Mouse (Mus musculus): Measurements from ENCODE around the gene Pskh1. TPM values are rescaled to one million over a fixed set of nuclear protein-coding genes. Genes with fewer than 3 reads are reported as not detected.

Gene Pskh1
- polyA plus RNA-seq, 1 experiment from 2014 or later, result 6.4 TPM

DNA sequence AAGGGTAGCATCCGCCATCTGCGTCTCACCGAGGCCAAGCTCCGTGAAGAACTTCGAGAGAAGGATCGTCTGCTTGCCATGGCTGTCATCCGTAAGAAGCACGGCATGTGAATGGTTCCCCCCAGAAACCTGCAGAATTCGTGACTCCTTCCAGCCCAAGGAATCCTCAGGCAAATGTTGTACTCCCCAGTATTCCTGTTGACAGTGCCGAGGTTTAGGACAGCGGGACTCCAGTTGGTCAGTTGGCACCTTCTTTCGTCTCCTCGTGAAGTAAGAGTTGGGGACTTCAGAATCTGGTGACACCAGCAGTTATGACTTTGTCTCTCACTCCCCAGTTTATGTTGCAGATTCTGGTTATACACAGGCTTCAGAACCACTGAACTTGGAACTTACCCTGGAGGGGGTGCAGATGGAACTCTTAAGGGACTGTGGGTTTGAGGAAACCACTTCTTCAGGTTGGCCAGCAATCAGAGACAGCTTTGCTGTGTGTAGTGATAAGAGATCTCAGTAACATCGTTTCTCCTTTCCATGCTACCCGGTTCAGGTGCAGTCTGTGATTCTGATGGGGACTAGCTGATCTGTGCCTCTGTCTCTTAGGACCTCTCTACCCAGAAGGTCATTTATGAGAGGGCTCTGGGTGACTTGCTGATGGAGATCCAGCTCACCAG, 43.9 kb upstream of the Pskh1 start:
- no peaks in the 10 kb centered on the region for H3K36me3 ChIP-seq (ENCODE audit: control insufficient read depth, insufficient read depth, low read length)
- peak overlapping the region; percentile 75 for H3K27ac ChIP-seq (ENCODE audit: low read depth, low read length)
- no peaks in the 10 kb centered on the region for H3K9me3 ChIP-seq (ENCODE audit: control insufficient read depth, low read length)
- H3K4me3 ChIP-seq (ENCODE audit: low read depth, low read length), result peak overlapping the region; percentile 78
- H3K4me1 ChIP-seq (ENCODE audit: control insufficient read depth, insufficient read depth, low read length), result peaks cover 32% of the 10 kb centered on the region
- no peak for ATAC-seq (ENCODE audit: low read depth)
- peak overlapping the region; percentile 69 for H3K9ac ChIP-seq (replicated peaks; ENCODE audit: low read depth, low read length)
- H3K27me3 ChIP-seq (ENCODE audit: control insufficient read depth, insufficient read depth, low read length), result no peaks in the 10 kb centered on the region
- 23% methylated on average over 15 of the region's 15 CpGs for WGBS
- peak overlapping the region; percentile 98 for H3K4me2 ChIP-seq (ENCODE audit: low read depth, low read length)

DNA sequence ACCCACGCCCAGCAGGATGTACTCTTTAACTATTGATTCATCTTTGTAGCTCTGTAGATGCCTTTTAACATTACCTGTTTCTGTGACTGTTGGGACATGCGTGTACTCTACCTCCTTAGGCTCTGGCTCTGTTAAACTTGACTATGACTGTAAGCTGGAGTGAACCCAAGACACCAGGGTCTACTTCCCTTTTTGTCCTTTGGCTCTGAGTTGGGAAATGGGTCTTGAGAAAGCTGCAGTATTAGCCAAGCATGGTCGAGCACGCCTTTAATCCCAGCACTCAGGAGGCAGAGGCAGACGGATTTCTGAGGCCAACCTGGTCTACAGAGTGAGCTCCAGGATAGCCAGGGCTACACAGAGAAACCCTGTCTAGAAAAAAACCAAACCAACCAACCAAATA, 41.7 kb upstream of the Pskh1 start:
- Histone ChIP-seq H3K9me3 (ENCODE audit: control insufficient read depth, low read length) (no peaks in the 10 kb centered on the region), H3K4me3 (ENCODE audit: low read depth, low read length) (no peak overlapping the region), H3K36me3 (ENCODE audit: control insufficient read depth, insufficient read depth, low read length) (no peaks in the 10 kb centered on the region), H3K27me3 (ENCODE audit: control insufficient read depth, insufficient read depth, low read length) (no peaks in the 10 kb centered on the region), H3K4me2 (ENCODE audit: low read depth, low read length) (no peak overlapping the region), H3K27ac (ENCODE audit: low read depth, low read length) (no peak overlapping the region), H3K4me1 (ENCODE audit: control insufficient read depth, insufficient read depth, low read length) (peaks cover 44% of the 10 kb centered on the region), H3K9ac (replicated peaks; ENCODE audit: low read depth, low read length) (no peak overlapping the region)
- 90% methylated on average over 5 of the region's 5 CpGs for WGBS
- no peak for ATAC-seq (ENCODE audit: low read depth)

DNA sequence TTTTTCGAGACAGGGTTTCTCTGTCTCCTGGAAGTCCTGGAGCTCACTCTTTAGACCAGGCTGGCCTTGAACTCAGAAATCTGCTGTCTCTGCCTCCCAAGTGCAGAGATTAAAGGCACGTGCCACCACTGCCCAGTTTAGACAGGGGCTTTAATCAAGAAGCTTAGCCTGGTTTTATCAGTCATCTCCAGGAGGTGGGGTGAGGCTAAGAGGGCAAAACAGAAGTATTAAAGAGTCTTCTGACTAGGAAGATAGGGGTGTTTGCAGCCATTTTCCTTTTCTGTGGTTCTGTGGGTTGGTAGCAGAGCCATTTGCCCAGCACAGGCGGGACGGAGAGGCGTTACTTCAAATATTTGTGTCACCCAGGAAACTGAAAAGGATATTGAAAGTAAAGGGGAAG, 40.9 kb upstream of the Pskh1 start:
- Histone ChIP-seq H3K9ac (replicated peaks; ENCODE audit: low read depth, low read length) (no peak overlapping the region), H3K4me2 (ENCODE audit: low read depth, low read length) (no peak overlapping the region), H3K4me1 (ENCODE audit: control insufficient read depth, insufficient read depth, low read length) (peaks cover 45% of the 10 kb centered on the region), H3K4me3 (ENCODE audit: low read depth, low read length) (no peak overlapping the region), H3K9me3 (ENCODE audit: control insufficient read depth, low read length) (no peaks in the 10 kb centered on the region), H3K36me3 (ENCODE audit: control insufficient read depth, insufficient read depth, low read length) (no peaks in the 10 kb centered on the region), H3K27me3 (ENCODE audit: control insufficient read depth, insufficient read depth, low read length) (no peaks in the 10 kb centered on the region), H3K27ac (ENCODE audit: low read depth, low read length) (no peak overlapping the region)
- WGBS, result 80% methylated on average over 5 of the region's 5 CpGs
- no peak for ATAC-seq (ENCODE audit: low read depth)

DNA sequence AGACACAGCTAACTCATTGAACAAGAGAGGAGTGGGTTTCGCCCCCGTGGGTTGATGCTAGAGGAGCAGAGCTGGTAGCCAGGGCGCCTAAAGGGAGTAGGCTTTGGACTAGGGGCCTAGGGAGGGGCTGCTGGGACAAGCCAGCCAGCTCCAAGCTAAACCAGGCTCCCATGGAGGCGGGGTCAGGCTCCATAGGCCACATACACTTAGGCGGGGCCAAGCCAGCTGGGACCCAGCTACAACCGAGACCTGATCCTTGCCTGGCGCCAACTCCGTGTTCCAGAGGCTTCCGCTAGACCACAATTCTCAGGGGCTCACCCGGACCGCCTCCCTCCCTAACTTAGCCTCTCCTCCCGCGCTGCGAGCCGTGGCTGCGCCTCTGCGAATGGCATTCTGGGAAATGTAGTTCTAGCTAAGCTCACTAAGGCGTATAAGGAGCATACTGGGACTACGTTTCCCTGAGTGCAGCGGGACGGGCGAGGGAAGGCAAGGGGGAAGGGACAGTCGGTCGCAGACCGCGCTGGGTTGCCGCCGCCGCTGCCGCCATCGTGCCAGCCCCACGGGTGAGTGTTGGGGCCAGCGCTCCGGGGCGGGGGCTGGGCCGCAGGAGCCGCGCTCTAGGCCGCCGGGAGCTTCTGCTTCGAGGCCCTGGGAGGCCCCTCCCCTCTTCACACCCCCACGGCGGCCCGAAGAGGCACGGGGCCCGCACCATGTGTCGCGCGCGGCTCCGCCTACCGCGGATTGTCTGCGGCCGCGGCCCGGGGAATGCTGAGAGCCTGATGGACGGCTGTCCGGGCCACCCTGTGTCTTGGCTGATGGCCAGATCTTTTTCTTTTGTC, 39.9 kb upstream of the Pskh1 start, which contains the start of gene Nutf2:
Gene Nutf2 (plus strand): TSS at position 438 of the 839 bp plus-strand sequence.
- Histone ChIP-seq H3K27me3 (ENCODE audit: control insufficient read depth, insufficient read depth, low read length) (no peaks in the 10 kb centered on the region), H3K27ac (ENCODE audit: low read depth, low read length) (peak within 1 kb of the TSS; percentile 74), H3K36me3 (ENCODE audit: control insufficient read depth, insufficient read depth, low read length) (no peaks in the 10 kb centered on the region), H3K4me1 (ENCODE audit: control insufficient read depth, insufficient read depth, low read length) (peaks cover 44% of the 10 kb centered on the region), H3K9me3 (ENCODE audit: control insufficient read depth, low read length) (no peaks in the 10 kb centered on the region), H3K9ac (replicated peaks; ENCODE audit: low read depth, low read length) (peak within 1 kb of the TSS; percentile 75), H3K4me3 (ENCODE audit: low read depth, low read length) (peak within 1 kb of the TSS; percentile 90), H3K4me2 (ENCODE audit: low read depth, low read length) (peak within 1 kb of the TSS; percentile 87)
- under 1% methylated on average over 57 of the region's 59 CpGs for WGBS
- peak; percentile 97 for ATAC-seq (ENCODE audit: low read depth)

DNA sequence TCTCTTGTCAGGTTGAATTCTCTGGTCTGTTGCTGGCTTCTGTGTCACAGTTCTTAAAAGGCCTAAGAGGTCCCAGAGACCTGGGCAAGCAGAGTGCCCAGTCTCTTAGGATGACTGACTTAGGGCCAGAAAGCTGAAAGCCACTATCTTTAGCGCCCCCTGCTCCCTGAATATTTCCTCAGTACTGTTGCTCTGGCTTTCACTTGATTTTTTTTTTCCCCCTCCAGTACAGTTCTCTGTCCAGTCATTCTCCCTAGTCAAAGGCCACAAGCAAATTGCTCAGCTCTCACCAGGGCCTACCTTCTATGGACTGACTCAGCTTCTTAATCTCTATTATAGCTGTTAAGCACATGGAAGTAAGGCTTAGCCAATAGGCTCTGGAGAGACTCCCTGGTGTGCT, 38.3 kb upstream of the Pskh1 start:
- H3K27me3 ChIP-seq (ENCODE audit: control insufficient read depth, insufficient read depth, low read length), result no peaks in the 10 kb centered on the region
- H3K9ac ChIP-seq (replicated peaks; ENCODE audit: low read depth, low read length), result peak overlapping the region; percentile 75
- 0% methylated on average over 1 of the region's 1 CpGs for WGBS
- no peak overlapping the region for H3K27ac ChIP-seq (ENCODE audit: low read depth, low read length)
- H3K4me3 ChIP-seq (ENCODE audit: low read depth, low read length), result peak overlapping the region; percentile 90
- H3K36me3 ChIP-seq (ENCODE audit: control insufficient read depth, insufficient read depth, low read length), result peaks cover 5% of the 10 kb centered on the region
- peaks cover 32% of the 10 kb centered on the region for H3K4me1 ChIP-seq (ENCODE audit: control insufficient read depth, insufficient read depth, low read length)
- no peak for ATAC-seq (ENCODE audit: low read depth)
- peak overlapping the region; percentile 87 for H3K4me2 ChIP-seq (ENCODE audit: low read depth, low read length)
- no peaks in the 10 kb centered on the region for H3K9me3 ChIP-seq (ENCODE audit: control insufficient read depth, low read length)

DNA sequence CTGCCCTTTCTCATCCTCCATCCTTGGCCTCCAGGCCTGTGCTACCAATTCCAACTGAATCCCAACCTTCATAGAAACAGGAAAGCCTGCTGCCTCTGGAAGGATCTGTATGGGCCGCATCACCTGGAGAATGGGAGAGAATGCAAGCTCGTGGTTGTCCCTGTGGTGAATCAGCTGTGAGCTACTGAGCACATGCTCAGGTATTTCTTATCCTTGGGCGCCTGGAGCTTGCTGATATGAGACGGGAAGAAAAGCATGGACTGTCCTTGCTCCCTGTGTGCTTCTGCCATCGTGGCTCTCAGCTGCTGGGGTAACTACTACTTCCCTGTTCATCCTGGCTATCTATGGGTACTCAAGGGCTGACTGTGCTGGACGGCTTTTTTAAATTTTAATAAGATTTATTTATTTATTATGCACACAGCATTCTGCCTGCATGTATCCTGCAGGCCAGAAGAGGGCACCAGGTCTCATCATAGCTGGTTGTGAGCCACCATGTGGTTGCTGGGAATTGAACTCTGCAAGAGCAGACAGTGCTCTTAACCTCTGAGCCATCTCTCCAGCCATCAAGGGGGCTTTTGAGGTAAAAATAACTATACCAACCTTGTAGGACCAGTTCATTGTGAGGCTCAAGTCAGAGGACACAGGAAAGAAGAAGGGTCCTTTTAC, 33.7 kb upstream of the Pskh1 start:
- Histone ChIP-seq H3K4me3 (ENCODE audit: low read depth, low read length) (no peak overlapping the region), H3K36me3 (ENCODE audit: control insufficient read depth, insufficient read depth, low read length) (peaks cover 17% of the 10 kb centered on the region), H3K9ac (replicated peaks; ENCODE audit: low read depth, low read length) (no peak overlapping the region), H3K9me3 (ENCODE audit: control insufficient read depth, low read length) (no peaks in the 10 kb centered on the region), H3K27ac (ENCODE audit: low read depth, low read length) (no peak overlapping the region), H3K4me1 (ENCODE audit: control insufficient read depth, insufficient read depth, low read length) (peaks cover 13% of the 10 kb centered on the region), H3K4me2 (ENCODE audit: low read depth, low read length) (no peak overlapping the region), H3K27me3 (ENCODE audit: control insufficient read depth, insufficient read depth, low read length) (no peaks in the 10 kb centered on the region)
- no peak for ATAC-seq (ENCODE audit: low read depth)
- 90% methylated on average over 6 of the region's 6 CpGs for WGBS

DNA sequence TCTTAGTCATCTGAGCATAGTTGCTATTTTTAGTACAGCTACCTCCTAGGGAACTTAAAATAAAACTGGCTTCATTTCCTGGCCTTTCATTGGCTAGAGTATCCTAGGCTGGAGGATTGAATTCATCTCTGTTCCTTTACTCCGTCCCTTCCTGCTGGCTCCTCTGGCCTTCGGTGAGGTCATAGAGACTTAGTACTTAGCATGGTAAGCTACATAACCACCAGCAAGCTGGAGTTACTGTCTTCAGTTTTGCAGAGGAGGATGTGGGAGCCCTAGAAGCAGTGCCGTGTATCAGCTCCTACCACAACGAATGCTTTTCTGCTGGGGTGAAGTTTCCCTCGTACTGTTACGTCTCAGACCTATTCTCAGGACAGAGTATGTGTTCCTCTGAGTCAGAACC, 25.9 kb upstream of the Pskh1 start:
- peaks cover 35% of the 10 kb centered on the region for H3K36me3 ChIP-seq (ENCODE audit: control insufficient read depth, insufficient read depth, low read length)
- H3K9me3 ChIP-seq (ENCODE audit: control insufficient read depth, low read length), result no peaks in the 10 kb centered on the region
- H3K4me2 ChIP-seq (ENCODE audit: low read depth, low read length), result no peak overlapping the region
- H3K9ac ChIP-seq (replicated peaks; ENCODE audit: low read depth, low read length), result no peak overlapping the region
- ATAC-seq (ENCODE audit: low read depth), result no peak
- H3K27me3 ChIP-seq (ENCODE audit: control insufficient read depth, insufficient read depth, low read length), result no peaks in the 10 kb centered on the region
- H3K4me3 ChIP-seq (ENCODE audit: low read depth, low read length), result no peak overlapping the region
- H3K27ac ChIP-seq (ENCODE audit: low read depth, low read length), result no peak overlapping the region
- H3K4me1 ChIP-seq (ENCODE audit: control insufficient read depth, insufficient read depth, low read length), result no peaks in the 10 kb centered on the region
- WGBS, result 83% methylated on average over 6 of the region's 6 CpGs

DNA sequence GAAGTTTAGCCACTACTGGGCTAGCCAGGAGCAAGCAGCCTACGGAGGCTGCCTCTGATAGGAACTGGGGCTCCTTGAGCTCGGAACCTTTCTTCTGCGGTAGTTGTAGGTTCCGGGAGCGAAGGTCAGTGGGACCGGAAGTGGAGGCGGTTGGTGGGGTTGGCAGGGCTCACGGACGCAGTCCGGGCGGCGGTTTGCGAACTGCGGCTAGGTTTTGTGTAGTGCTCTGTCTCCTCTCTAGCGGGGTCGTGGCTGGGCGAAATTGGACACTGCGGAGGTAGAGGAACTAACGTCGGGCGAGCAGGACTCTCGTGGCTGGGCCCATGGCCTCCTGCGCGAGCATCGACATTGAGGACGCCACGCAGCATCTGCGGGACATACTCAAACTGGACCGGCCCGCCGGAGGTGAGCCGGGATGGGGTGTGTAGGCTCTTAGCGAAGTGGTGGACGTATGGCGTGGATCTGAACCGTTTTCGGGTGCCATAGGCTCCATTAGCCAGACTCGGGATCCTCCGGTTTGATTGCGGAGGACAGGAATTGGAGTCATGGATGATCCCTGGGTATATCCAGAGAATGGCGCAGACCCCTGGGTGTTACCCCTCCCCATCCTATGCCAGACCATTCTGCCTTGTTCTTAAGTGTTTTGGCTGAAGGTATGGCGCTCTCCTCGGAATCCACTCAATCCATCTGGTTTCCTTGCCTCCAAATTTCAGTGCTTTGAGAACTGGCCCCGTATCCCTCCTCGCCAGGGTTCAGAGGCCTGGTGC, 19.3 kb upstream of the Pskh1 start, which contains the start of gene Edc4:
Gene Edc4 (plus strand): TSS at position 128 of the 767 bp plus-strand sequence.
- Histone ChIP-seq H3K9me3 (ENCODE audit: control insufficient read depth, low read length) (no peaks in the 10 kb centered on the region), H3K27me3 (ENCODE audit: control insufficient read depth, insufficient read depth, low read length) (no peaks in the 10 kb centered on the region), H3K27ac (ENCODE audit: low read depth, low read length) (no peak within 1 kb of the TSS), H3K36me3 (ENCODE audit: control insufficient read depth, insufficient read depth, low read length) (peaks cover 40% of the 10 kb centered on the region), H3K4me3 (ENCODE audit: low read depth, low read length) (peak within 1 kb of the TSS; percentile 94), H3K4me1 (ENCODE audit: control insufficient read depth, insufficient read depth, low read length) (peaks cover 23% of the 10 kb centered on the region), H3K4me2 (ENCODE audit: low read depth, low read length) (peak within 1 kb of the TSS; percentile 78), H3K9ac (replicated peaks; ENCODE audit: low read depth, low read length) (peak within 1 kb of the TSS; percentile 87)
- under 1% methylated on average over 45 of the region's 45 CpGs for WGBS
- ATAC-seq (ENCODE audit: low read depth), result peak; percentile 92

Data from neural tube, embryonic 14.5 days (tissue).